In the genomic region with DNA sequence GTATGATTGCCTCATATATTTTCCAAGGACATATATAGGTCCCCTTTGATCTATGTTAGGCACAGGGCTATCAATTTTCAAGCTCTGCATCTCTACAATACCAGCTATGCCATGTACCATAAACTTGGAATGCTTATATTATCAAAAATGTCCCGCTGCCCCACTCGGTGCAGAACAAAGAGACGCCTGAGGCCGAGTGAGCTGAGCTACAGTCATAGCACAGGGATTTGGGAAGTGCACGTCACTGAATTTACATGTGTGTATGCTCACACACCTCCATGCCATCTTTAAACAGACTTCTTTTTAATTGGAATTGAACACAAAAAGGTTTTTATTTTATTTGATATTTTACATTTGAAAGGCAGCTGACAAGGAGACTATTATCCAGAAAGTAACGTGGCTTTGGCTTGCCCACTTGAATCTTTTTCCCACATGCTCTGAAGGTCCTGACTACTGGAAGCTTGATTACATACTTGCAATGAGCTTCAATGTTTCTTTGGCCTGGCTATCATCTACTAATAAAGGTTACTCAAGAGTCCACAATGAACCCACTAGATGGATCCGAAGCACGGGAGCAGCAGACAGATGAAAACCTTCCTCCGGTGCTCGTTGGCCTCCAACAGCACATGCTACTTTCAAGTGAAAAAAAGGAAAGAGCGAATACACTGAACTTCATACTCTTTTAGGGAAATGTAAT, we compare ENCODE assay signal across 10 mouse cellular contexts.
A peak's percentile ranks its signal among the peaks of the same experiment; 100 is the strongest.
DNase-seq lines count a peak whose midpoint lies in the region; ATAC-seq lines count a peak whose summit lies in the region.
"Had no signal": no experiment of that assay in that cellular context is flagged by ENCODE, and none has a peak within 500 bp of the region (broad histone marks: within the 10 kb centered on the region; RNA-seq: fewer than 3 reads in every experiment).

No protein-coding gene starts in this region.

- peak overlapping the region; percentile 40 for H3K4me2 ChIP-seq in heart, embryonic 15.5 days
- peak overlapping the region; percentile 49 for H3K4me2 ChIP-seq in midbrain, embryonic 15.5 days

- no peak for ATAC-seq in heart, embryonic 15.5 days (replicated peaks; ENCODE audit: insufficient number of reproducible peaks, insufficient read depth, low FRiP score, low read depth)
- ATAC-seq in midbrain, embryonic 15.5 days (replicated peaks), result peak; percentile 78
- no peak for ATAC-seq in megakaryocyte, adult 5-6 weeks (ENCODE audit: poor library complexity, severe bottlenecking)

- H3K27me3 ChIP-seq in heart, embryonic 15.5 days, result no peaks in the 10 kb centered on the region
- H3K27me3 ChIP-seq in hindbrain, embryonic 10.5 days (ENCODE audit: insufficient read depth, poor library complexity, severe bottlenecking), result no peaks in the 10 kb centered on the region
- no peaks in the 10 kb centered on the region for H3K27me3 ChIP-seq in midbrain, embryonic 15.5 days (replicated peaks)

- 65% methylated on average over 11 of the region's 11 CpGs for WGBS in heart, embryonic 15.5 days
- 21% methylated on average over 11 of the region's 11 CpGs for WGBS in hindbrain, embryonic 10.5 days
- WGBS in midbrain, embryonic 15.5 days, result 10% methylated on average over 11 of the region's 11 CpGs

- DNase-seq in heart, adult 18-20 months, result no peak
- DNase-seq in embryo, embryonic 11 days, result peak; percentile 51
- DNase-seq in hindbrain, embryonic 10.5 days (ENCODE audit: low spot score), result no peak
- no peak for DNase-seq in thymus, postnatal 14 days
- DNase-seq in MN1 (ENCODE audit: low spot score), result no peak
- DNase-seq: cerebellum, postnatal 36 days; heart, postnatal 4 days had no signal

- no peak overlapping the region for H3K9ac ChIP-seq in heart, embryonic 15.5 days
- peak overlapping the region; percentile 39 for H3K9ac ChIP-seq in midbrain, embryonic 15.5 days

- peaks cover 10% of the 10 kb centered on the region for H3K4me1 ChIP-seq in heart, embryonic 15.5 days (replicated peaks)
- peaks cover 75% of the 10 kb centered on the region for H3K4me1 ChIP-seq in hindbrain, embryonic 10.5 days (replicated peaks)
- H3K4me1 ChIP-seq in midbrain, embryonic 15.5 days, result peaks cover 34% of the 10 kb centered on the region

- H3K27ac ChIP-seq in heart, embryonic 15.5 days, result no peak overlapping the region
- H3K27ac ChIP-seq in hindbrain, embryonic 10.5 days, result peak overlapping the region; percentile 88
- peak overlapping the region; percentile 61 for H3K27ac ChIP-seq in midbrain, embryonic 15.5 days

- no peaks in the 10 kb centered on the region for H3K9me3 ChIP-seq in heart, embryonic 15.5 days (replicated peaks)
- no peaks in the 10 kb centered on the region for H3K9me3 ChIP-seq in hindbrain, embryonic 10.5 days
- H3K9me3 ChIP-seq in midbrain, embryonic 15.5 days, result no peaks in the 10 kb centered on the region

- no peaks in the 10 kb centered on the region for H3K36me3 ChIP-seq in heart, embryonic 15.5 days
- H3K36me3 ChIP-seq in hindbrain, embryonic 10.5 days, result 0 out of 2 replicates have a peak, but pooled peaks cover 5% of the 10 kb centered on the region
- no peaks in the 10 kb centered on the region for H3K36me3 ChIP-seq in midbrain, embryonic 15.5 days (replicated peaks)

- peak overlapping the region; percentile 13; the same call in 1 of the 2 replicates for H3K4me3 ChIP-seq in heart, embryonic 15.5 days
- H3K4me3 ChIP-seq in hindbrain, embryonic 10.5 days, result peak overlapping the region; percentile 57
- peak overlapping the region; percentile 36 for H3K4me3 ChIP-seq in midbrain, embryonic 15.5 days
